Mouse (Mus musculus) forebrain, embryonic 11.5 days (tissue): ENCODE data around the gene Fam173a. TPM values are rescaled to one million over a fixed set of nuclear protein-coding genes. Genes with fewer than 3 reads are reported as not detected.

ENCODE experiments used
- ATAC-seq: fragments of 200-750 bp; cut with Nextera tagmentation; replicated peaks from 2 replicates; pipeline ENCODE4 v1.8.0; 2017; ENCODE audit warnings: moderate TSS enrichment; ENCODE audit not compliant: low FRiP score
- DNase-seq: peaks from one replicate; pipeline ENCODE4 v3.0.0-alpha.2; 2017; ENCODE audit warnings: low spot score
- H3K27ac ChIP-seq: fragments of 300-500 bp; sonication (generic); 2 replicates; pipeline ENCODE4 v1.5.1; 2014; ENCODE audit warnings: low read depth, low read length
- H3K27me3 ChIP-seq: fragments of 300-500 bp; sonication (generic); 2 replicates; pipeline ENCODE4 v1.6.1; 2014; ENCODE audit warnings: mild to moderate bottlenecking, low read length, mixed read lengths; ENCODE audit not compliant: control insufficient read depth, insufficient read depth
- H3K36me3 ChIP-seq: fragments of 300-500 bp; sonication (generic); 2 replicates; pipeline ENCODE4 v1.6.1; 2014; ENCODE audit warnings: mild to moderate bottlenecking, low read length, moderate library complexity, mixed read lengths; ENCODE audit not compliant: control insufficient read depth, insufficient read depth
- H3K4me1 ChIP-seq: fragments of 300-500 bp; sonication (generic); replicated peaks from 2 replicates; pipeline ENCODE4 v1.6.1; 2014; ENCODE audit warnings: low read length, mixed read lengths; ENCODE audit not compliant: control insufficient read depth, insufficient read depth
- H3K4me2 ChIP-seq: fragments of 300-500 bp; sonication (generic); 2 replicates; pipeline ENCODE4 v1.6.1; 2014; ENCODE audit warnings: low read depth, mild to moderate bottlenecking, low read length, moderate library complexity, mixed read lengths; ENCODE audit not compliant: severe bottlenecking
- H3K4me3 ChIP-seq: fragments of 300-500 bp; sonication (generic); 2 replicates; pipeline ENCODE4 v1.5.1; 2014; ENCODE audit warnings: low read depth, low read length
- H3K9ac ChIP-seq: fragments of 300-500 bp; sonication (generic); 2 replicates; pipeline ENCODE4 v1.6.1; 2014; ENCODE audit warnings: low read length
- H3K9me3 ChIP-seq: fragments of 300-500 bp; sonication (generic); 2 replicates; pipeline ENCODE4 v1.6.1; 2016; ENCODE audit warnings: low read length, mixed read lengths; ENCODE audit not compliant: control insufficient read depth
- WGBS: fragments of 180-500 bp; shearing (Covaris S2); extraction: QIAGEN DNeasy Blood & Tissue Kit; methylation state at CpG from one replicate; pipeline ENCODE4 v1.1.7; 2014; 5-methylcytosine and 5-hydroxymethylcytosine counted together
- polyA plus RNA-seq: library from polyadenylated mRNA; unstranded; fragments of >200 nt; fragmentation: Nextera tagmentation; extraction: Ambion mirVana; gene quantifications from 2 replicates; pipeline ENCODE4 v1.2.1, GENCODE M21; 2014

Fam173a gene
- polyA plus RNA-seq, 1 experiment from 2014 or later, result 71.0 TPM

DNA sequence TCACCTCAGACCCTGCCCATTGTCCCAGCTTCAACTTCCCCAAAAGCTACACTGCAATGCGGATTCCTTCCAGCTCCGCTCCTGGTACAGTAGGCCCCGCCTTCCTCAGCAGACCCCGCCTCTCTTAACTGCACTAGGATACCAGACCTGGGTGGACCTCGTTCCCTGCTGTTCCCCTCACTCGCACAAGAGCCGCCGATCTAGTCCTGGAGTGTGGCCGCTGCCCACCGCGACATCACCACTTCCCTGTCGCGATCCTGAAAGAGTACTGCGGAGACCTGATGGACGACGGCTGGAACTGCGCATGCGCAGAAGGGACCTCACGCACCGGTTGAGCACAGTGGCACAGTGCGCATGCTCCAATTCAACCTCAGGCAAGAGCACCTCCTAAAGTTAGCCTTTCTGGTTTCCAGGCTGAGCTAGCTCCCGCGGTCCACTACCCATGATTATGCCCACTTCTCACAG lies 7.4 kb downstream of the Fam173a start, which contains the start of gene Haghl:
Gene Haghl, minus strand, starts transcription at position 393 of the 465 bp plus-strand sequence.
- peak within 1 kb of the TSS; percentile 80 for H3K9ac ChIP-seq
- H3K4me1 ChIP-seq, result peaks cover 10% of the 10 kb centered on the region
- DNase-seq (peak; percentile 98), ATAC-seq (peak; percentile 86)
- peak within 1 kb of the TSS; percentile 69 for H3K4me3 ChIP-seq
- H3K27ac ChIP-seq, result peak within 1 kb of the TSS; percentile 91
- peak within 1 kb of the TSS; percentile 71 for H3K4me2 ChIP-seq
- no peaks in the 10 kb centered on the region for H3K27me3 ChIP-seq
- WGBS, result under 1% methylated on average over 23 of the region's 23 CpGs
- H3K9me3 ChIP-seq, result no peaks in the 10 kb centered on the region
- no peaks in the 10 kb centered on the region; the same call in none of the 2 replicates for H3K36me3 ChIP-seq

DNA sequence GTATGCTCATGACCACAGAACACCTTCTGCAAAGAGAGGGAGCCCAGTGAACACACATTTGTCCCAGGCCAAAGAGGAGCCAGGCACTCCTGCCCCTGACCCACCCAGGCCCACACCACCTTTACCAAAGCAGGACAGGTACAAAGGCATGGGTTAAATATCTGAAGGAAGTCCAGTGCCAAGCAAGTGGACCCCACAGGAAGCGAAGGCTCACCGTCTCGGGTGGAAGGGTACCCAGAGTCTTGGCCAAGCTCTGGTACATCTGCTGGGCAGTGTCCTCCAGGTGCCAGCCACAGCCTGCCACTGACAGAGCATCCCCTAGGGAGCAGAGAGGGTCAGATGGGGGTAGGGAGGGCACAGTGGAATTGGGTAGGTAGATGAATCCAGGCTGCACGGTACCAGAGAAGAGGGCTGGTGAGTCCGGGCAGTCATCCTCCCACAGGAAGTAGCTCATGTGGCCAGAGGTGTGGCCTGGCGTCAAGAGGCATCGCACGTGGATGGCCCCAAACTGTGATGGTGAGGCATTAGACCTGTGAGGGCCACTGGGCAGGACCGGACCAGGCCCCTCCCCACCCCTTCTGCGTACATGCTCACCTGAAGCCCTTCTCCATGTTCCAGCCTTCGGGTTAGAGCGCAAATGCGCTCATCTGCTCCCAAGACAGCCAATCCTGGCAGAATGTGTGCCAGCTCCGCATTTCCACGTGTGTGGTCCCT lies 8.7 kb downstream of the Fam173a start:
- no peak for DNase-seq
- Histone ChIP-seq H3K4me3 (peak overlapping the region; percentile 69), H3K27me3 (no peaks in the 10 kb centered on the region), H3K4me1 (peaks cover 10% of the 10 kb centered on the region), H3K36me3 (no peaks in the 10 kb centered on the region; the same call in none of the 2 replicates), H3K9ac (peak overlapping the region; percentile 80), H3K9me3 (no peaks in the 10 kb centered on the region), H3K27ac (no peak overlapping the region), H3K4me2 (peak overlapping the region; percentile 71)
- 87% methylated on average over 15 of the region's 15 CpGs for WGBS
- ATAC-seq, result no peak

DNA sequence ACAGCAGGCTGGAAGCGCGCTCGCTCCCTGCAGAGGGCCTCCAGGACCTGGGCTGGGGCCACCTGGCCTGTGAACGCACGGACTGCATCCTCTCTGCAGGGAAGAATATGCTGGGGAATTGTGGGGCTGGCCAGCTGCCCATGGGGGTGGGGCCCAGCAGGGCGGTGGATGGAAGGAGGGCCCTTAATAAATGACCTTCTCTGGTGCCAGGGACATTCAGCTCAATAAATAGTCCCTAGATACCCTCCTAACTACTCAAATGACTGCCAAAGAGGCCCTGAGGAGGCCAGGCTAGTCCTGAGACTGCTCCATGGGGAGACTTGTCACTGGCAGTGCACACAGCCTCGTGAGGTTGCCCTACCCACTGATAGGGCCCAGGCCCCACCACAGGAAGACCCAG lies 9.6 kb downstream of the Fam173a start:
- H3K27ac ChIP-seq, result no peak overlapping the region
- no peaks in the 10 kb centered on the region for H3K27me3 ChIP-seq
- peak overlapping the region; percentile 23; the same call in 1 of the 2 replicates for H3K9ac ChIP-seq
- H3K9me3 ChIP-seq, result no peaks in the 10 kb centered on the region
- H3K4me3 ChIP-seq, result no peak overlapping the region; the same call in 1 of the 2 replicates
- WGBS, result 83% methylated on average over 7 of the region's 7 CpGs
- H3K36me3 ChIP-seq, result no peaks in the 10 kb centered on the region; the same call in none of the 2 replicates
- peaks cover 10% of the 10 kb centered on the region for H3K4me1 ChIP-seq
- H3K4me2 ChIP-seq, result no peak overlapping the region
- ATAC-seq (no peak), DNase-seq (no peak)

DNA sequence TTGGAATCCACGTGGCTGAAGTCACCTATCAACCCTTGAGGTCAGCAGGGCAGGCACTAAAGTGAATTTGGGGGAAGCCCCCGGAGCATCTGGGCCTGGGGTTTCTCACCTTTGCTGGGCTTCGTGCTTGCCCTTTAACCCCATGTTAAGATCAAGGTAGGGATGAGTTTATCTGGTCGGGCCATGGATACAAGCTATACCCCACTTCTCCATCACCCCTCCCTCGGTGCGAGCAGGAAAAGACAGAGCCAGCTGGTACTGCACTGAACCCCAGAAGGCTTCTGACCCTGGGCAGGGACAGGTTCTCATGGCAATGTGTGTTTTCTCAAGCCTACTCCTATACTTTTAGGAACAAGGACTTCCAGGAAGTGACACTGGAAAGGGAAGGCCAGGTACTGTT lies 11.4 kb downstream of the Fam173a start:
- Histone ChIP-seq H3K9me3 (no peaks in the 10 kb centered on the region), H3K36me3 (no peaks in the 10 kb centered on the region), H3K4me3 (no peak overlapping the region), H3K4me2 (no peak overlapping the region), H3K27me3 (no peaks in the 10 kb centered on the region), H3K4me1 (peaks cover 10% of the 10 kb centered on the region), H3K9ac (no peak overlapping the region), H3K27ac (no peak overlapping the region)
- no peak for DNase-seq
- WGBS, result 80% methylated on average over 6 of the region's 6 CpGs
- ATAC-seq, result no peak

DNA sequence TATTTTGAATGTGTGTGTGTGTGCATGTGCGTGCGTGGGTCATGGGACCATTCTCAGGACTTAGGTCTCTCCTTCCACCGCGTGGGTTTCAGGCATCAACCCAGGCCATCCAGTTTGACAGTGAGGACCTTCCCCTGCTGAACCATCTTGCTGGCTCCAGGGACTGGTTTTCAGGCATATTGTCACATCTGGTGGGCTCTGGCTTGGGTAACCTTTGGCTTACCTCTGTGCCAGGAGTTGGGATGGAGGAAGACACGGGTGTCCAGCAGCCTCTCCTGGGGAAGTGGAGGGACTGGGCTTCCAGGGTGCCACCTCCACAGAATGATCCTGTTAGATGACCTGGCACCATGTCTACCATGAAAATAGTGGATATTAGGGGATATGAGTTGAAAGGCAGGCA lies 14.8 kb downstream of the Fam173a start:
- H3K9ac ChIP-seq, result no peak overlapping the region
- no peaks in the 10 kb centered on the region for H3K9me3 ChIP-seq
- DNase-seq (no peak), ATAC-seq (no peak)
- H3K4me3 ChIP-seq, result no peak overlapping the region
- no peaks in the 10 kb centered on the region for H3K27me3 ChIP-seq
- WGBS, result 96% methylated on average over 5 of the region's 5 CpGs
- H3K4me1 ChIP-seq, result peaks cover 7% of the 10 kb centered on the region; the same call in 1 of the 2 replicates
- H3K4me2 ChIP-seq, result no peak overlapping the region
- no peak overlapping the region for H3K27ac ChIP-seq
- H3K36me3 ChIP-seq, result no peaks in the 10 kb centered on the region

DNA sequence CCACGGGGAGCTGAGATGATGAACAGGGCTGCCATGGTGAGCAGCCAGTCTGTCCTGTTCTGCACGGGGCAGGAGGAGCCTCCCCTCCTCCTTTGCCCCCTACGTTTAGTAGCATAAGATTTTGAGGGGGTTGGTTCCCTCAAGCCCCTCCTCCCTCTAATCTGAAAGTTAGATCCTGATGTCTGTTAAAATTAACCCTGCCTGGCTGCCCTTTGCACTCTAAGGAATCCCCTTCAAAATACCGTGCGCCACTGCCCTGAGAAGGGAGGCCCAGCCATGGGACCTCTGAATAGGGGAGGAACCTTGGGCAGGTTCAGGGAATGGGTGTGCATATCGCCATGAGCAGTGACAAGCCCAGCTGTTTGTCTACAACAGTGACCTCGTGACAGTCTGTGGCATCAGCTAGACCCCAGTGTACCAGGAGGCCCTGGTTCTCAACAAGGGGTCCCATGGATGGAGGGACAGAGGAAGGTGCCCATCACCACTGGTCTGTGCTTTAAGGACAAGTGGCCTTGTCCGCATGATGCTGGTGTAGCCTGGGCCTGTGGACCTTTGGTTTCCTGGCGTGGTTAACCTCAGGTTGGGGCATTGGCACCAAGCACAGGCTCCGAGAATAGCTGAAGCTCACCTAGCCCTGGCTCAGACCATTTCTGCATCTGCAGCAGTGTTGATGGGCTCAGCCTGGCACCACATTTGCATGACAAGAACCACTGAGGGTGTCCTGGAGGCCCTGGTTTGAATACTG lies 17.2 kb downstream of the Fam173a start:
- WGBS, result 82% methylated on average over 10 of the region's 10 CpGs

DNA sequence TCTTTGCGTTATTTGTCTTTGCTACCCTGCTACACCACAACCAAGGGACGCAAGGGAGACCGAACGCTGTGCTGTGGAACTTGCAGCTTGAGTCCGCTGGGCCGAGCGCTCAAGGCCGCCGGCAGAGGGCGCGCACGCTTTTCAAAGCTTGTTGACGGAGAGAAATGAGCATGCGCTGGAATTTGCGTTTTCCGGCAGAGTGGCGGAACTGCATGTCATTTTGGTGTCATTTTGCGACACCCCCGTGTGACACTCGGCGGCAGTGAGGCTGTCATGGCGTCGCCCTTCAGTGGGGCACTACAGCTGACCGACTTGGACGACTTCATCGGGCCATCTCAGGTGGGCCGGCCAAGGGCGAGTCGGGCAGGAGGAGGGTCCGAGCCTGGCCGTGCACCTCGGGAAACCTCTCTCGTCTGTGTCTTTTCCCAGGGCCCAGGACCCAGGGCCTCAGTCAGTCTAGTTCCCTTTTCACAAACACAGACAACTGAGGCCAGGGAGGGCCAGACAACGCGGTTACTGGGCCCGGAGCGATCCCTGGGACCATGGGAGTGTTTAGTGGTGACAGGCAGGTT lies 19.1 kb downstream of the Fam173a start, which contains the start of gene Narfl:
Gene Narfl, plus strand, starts transcription at position 228 of the 572 bp plus-strand sequence.
- ATAC-seq (peak; percentile 79), DNase-seq (peak; percentile 100)
- H3K27me3 ChIP-seq, result no peaks in the 10 kb centered on the region
- peaks cover 7% of the 10 kb centered on the region; the same call in 1 of the 2 replicates for H3K4me1 ChIP-seq
- H3K4me3 ChIP-seq, result peak within 1 kb of the TSS; percentile 66
- under 1% methylated on average over 37 of the region's 37 CpGs for WGBS
- H3K9me3 ChIP-seq, result no peaks in the 10 kb centered on the region
- H3K9ac ChIP-seq, result peak within 1 kb of the TSS; percentile 81
- H3K36me3 ChIP-seq, result no peaks in the 10 kb centered on the region
- peak within 1 kb of the TSS; percentile 89 for H3K4me2 ChIP-seq
- no peak within 1 kb of the TSS for H3K27ac ChIP-seq

More for the DNA sequence above, 17.2 kb downstream of the Fam173a start:
- H3K9me3 ChIP-seq, result no peaks in the 10 kb centered on the region
- DNase-seq (no peak), ATAC-seq (no peak)
- no peak overlapping the region for H3K4me3 ChIP-seq
- H3K36me3 ChIP-seq, result no peaks in the 10 kb centered on the region
- no peak overlapping the region for H3K9ac ChIP-seq
- no peaks in the 10 kb centered on the region for H3K27me3 ChIP-seq
- H3K4me2 ChIP-seq, result no peak overlapping the region
- peaks cover 7% of the 10 kb centered on the region; the same call in 1 of the 2 replicates for H3K4me1 ChIP-seq
- no peak overlapping the region for H3K27ac ChIP-seq

DNA sequence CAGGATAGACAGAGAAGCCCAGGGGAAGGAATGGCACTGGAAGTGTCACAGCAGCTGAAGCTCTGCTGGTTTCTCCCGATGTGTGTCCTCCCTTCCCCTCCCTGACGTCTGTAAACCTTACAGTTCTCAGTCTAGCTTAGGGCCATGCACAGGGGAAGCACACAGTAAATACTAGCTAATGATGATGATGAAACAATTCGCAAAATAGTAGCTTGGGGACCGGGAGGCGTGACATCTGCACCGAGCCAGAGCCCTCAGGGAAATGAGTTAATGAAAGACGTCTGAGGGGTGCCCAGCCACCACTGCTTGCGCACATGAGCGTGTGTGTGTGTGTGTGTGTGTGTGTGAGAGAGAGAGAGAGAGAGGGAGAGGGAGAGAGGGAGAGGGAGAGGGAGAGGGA lies 23.4 kb downstream of the Fam173a start:
- peaks cover 4% of the 10 kb centered on the region; the same call in 1 of the 2 replicates for H3K27me3 ChIP-seq
- WGBS, result 55% methylated on average over 9 of the region's 9 CpGs
- H3K9me3 ChIP-seq, result no peaks in the 10 kb centered on the region
- no peak overlapping the region for H3K4me3 ChIP-seq
- H3K36me3 ChIP-seq, result no peaks in the 10 kb centered on the region
- no peak for ATAC-seq
- no peak overlapping the region for H3K4me2 ChIP-seq
- no peak for DNase-seq
- H3K9ac ChIP-seq, result no peak overlapping the region
- H3K4me1 ChIP-seq, result peaks cover 5% of the 10 kb centered on the region; the same call in 1 of the 2 replicates
- H3K27ac ChIP-seq, result no peak overlapping the region
